Mouse (Mus musculus) left cerebral cortex, adult 8-10 months (tissue): Measurements from ENCODE around the gene Kmt5b. TPM values are rescaled to one million over a fixed set of nuclear protein-coding genes. Genes with fewer than 3 reads are reported as not detected.

Source experiments
- DNase-seq, 2 experiments: peaks; one replicate each; pipeline ENCODE4 v3.0.0; 2022; ENCODE audit warnings: low spot score in 2 of 2
- total RNA-seq, 4 experiments: library from RNA; stranded (reverse); gene quantifications; 2 replicates each; pipeline ENCODE4 v1.2.4; 2022

The Kmt5b gene
- total RNA-seq, 4 experiments from 2014 or later, result 46.2 to 53.0 (median 50.5) TPM

DNA sequence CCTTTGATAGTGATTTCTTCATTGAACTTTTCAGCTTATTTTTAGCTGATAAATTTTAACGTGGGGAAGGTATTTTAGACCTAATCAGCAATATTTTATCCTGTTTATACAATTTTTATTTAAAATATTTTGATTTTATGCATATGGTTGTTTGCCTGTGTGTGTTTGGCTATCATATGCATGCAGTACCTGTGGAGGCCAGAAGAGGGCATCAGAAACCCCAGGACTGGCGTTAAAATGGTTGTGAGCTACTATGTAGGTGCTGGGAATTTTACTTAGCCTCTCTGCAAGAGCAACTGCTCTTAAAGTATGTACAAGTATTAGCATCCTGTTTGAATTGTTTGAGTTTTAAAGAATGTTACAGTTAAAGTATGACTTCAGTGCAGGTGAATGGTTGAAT lies 97.7 kb downstream of the Kmt5b start:
- no peak for DNase-seq

Other genes with a start within 250 kb of the Kmt5b start
- gene Ppp6r3, start 191.7 kb upstream of the Kmt5b start, total RNA-seq, result 10 to 100 TPM; 71.6 to 80.7 (median 78.8) TPM
- 10 to 100 TPM in 1 of 4 experiments, 1 to 10 TPM in 3; 7.9 to 10.6 (median 8.4) TPM for gene Lrp5, start 80.9 kb upstream of the Kmt5b start, total RNA-seq
- gene 1810055G02Rik, start 59.1 kb upstream of the Kmt5b start, total RNA-seq, result 10 to 100 TPM; 25.9 to 28.3 (median 26.3) TPM
- 10 to 100 TPM; 68.4 to 87.2 (median 76.7) TPM for gene Chka, start 84.4 kb downstream of the Kmt5b start, total RNA-seq
- gene Tcirg1, start 139.7 kb downstream of the Kmt5b start, total RNA-seq, result 10 to 100 TPM; 14.9 to 26.1 (median 21.5) TPM
- gene Ndufs8, start 145.4 kb downstream of the Kmt5b start, total RNA-seq, result 100 to 1,000 TPM; 136 to 159 (median 145) TPM
- gene Aldh3b1, start 162.4 kb downstream of the Kmt5b start, total RNA-seq, result 1 to 10 TPM; 3.4 to 5.5 (median 5.1) TPM
- 10 to 100 TPM; 13.4 to 30.8 (median 20.0) TPM for gene Unc93b1, start 167.8 kb downstream of the Kmt5b start, total RNA-seq
- gene Aldh3b3, start 191.2 kb downstream of the Kmt5b start, total RNA-seq, result under 1 TPM in 2 of 4 experiments, not detected in 2; 0.44 to 0.50 TPM
- 1 to 10 TPM in 1 of 4 experiments, under 1 TPM in 3; 0.80 to 1.3 (median 0.91) TPM for gene Aldh3b2, start 204.9 kb downstream of the Kmt5b start, total RNA-seq
- gene Acy3, start 219.1 kb downstream of the Kmt5b start, total RNA-seq, result 1 to 10 TPM; 2.9 to 5.0 (median 4.5) TPM
- not detected for gene Tbx10, start 225.3 kb downstream of the Kmt5b start, total RNA-seq
- gene Nudt8, start 233.2 kb downstream of the Kmt5b start, total RNA-seq, result 10 to 100 TPM in 1 of 4 experiments, 1 to 10 TPM in 3; 7.4 to 10.5 (median 8.9) TPM
- 1 to 10 TPM in 2 of 4 experiments, under 1 TPM in 2; 0.76 to 1.3 (median 1.1) TPM for gene Gm49405, start 233.2 kb downstream of the Kmt5b start, total RNA-seq
- 10 to 100 TPM in 1 of 4 experiments, 1 to 10 TPM in 3; 3.9 to 11.7 (median 4.1) TPM for gene Doc2g, start 235.9 kb downstream of the Kmt5b start, total RNA-seq
- gene Ndufv1, start 245.4 kb downstream of the Kmt5b start, total RNA-seq, result 100 to 1,000 TPM; 243 to 273 (median 258) TPM